Mouse (Mus musculus) intestine, embryonic 15.5 days (tissue): ENCODE data around the gene Tubd1. TPM values are rescaled to one million over a fixed set of nuclear protein-coding genes. Genes with fewer than 3 reads are reported as not detected.

Experiments
- ATAC-seq: fragments of 200-750 bp; cut with Nextera tagmentation; 2 replicates; pipeline ENCODE4 v1.8.0; 2017; ENCODE audit warnings: moderate TSS enrichment, moderate library complexity
- H3K27ac ChIP-seq: fragments of 300-500 bp; sonication (generic); 2 replicates; pipeline ENCODE4 v1.5.1; 2015; ENCODE audit warnings: mild to moderate bottlenecking, inconsistent platforms
- H3K27me3 ChIP-seq: fragments of 300-500 bp; sonication (generic); replicated peaks from 2 replicates; pipeline ENCODE4 v1.6.1; 2015; ENCODE audit warnings: inconsistent platforms
- H3K36me3 ChIP-seq: fragments of 300-500 bp; sonication (generic); 2 replicates; pipeline ENCODE4 v1.6.1; 2015; ENCODE audit warnings: inconsistent platforms
- H3K4me1 ChIP-seq: fragments of 300-500 bp; sonication (generic); replicated peaks from 2 replicates; pipeline ENCODE4 v1.6.1; 2015; ENCODE audit warnings: inconsistent platforms
- H3K4me2 ChIP-seq: fragments of 300-500 bp; sonication (generic); replicated peaks from 2 replicates; pipeline ENCODE4 v1.6.1; 2015; ENCODE audit warnings: mild to moderate bottlenecking, inconsistent platforms
- H3K4me3 ChIP-seq: fragments of 300-500 bp; sonication (generic); replicated peaks from 2 replicates; pipeline ENCODE4 v1.5.1; 2015; ENCODE audit warnings: inconsistent platforms
- H3K9ac ChIP-seq: fragments of 300-500 bp; sonication (generic); 2 replicates; pipeline ENCODE4 v1.6.1; 2015; ENCODE audit warnings: inconsistent platforms
- H3K9me3 ChIP-seq: fragments of 300-500 bp; sonication (generic); 2 replicates; pipeline ENCODE4 v1.6.1; 2016; ENCODE audit warnings: inconsistent platforms
- WGBS: fragments of 180-500 bp; shearing (Covaris S2); methylation state at CpG from one replicate; pipeline ENCODE4 v1.1.7; 2015; 5-methylcytosine and 5-hydroxymethylcytosine counted together
- polyA plus RNA-seq: library from polyadenylated mRNA; unstranded; fragments of >200 nt; fragmentation: Nextera tagmentation; extraction: Ambion mirVana; gene quantifications from 2 replicates; pipeline ENCODE4 v1.2.1, GENCODE M21; 2015

Gene Tubd1
- polyA plus RNA-seq, 1 experiment from 2014 or later: 11.8 TPM

DNA sequence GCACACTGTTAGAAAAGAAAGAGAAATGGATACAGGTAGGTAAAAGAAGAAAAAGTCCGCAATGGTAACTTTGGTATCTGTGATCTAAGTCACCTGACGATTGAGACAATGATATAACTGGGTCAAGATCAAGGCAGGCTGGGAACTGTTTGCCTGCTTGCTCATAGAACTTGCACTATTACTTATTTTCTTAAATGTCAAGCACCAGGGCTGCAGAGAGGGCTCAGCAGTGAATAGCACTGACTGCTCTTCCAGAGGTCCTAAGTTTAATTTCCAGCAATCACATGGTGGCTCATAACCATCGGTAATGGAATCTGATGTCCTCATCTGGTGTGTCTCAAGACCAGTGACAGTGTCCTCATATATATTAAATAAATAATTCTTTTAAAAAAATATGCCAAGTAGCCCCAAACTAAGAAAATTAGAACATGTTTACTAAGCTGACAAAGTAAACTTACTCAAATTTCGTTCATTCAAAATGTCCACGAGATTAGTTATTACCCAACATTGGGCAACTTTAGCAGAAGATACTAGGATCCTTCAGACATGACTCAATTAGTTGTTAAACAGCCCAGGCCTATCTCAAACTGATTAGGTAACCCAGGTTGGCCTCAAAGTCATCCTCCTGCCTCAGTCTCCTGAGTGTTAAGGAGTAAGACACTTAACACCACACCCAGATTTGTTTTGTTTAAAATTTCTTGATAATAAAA is 10.4 kb upstream of the Tubd1 start:
- Histone ChIP-seq H3K9me3 (no peaks in the 10 kb centered on the region), H3K4me2 (no peak overlapping the region), H3K9ac (no peak overlapping the region), H3K36me3 (peaks cover 4% of the 10 kb centered on the region), H3K27me3 (no peaks in the 10 kb centered on the region), H3K4me3 (no peak overlapping the region), H3K27ac (no peak overlapping the region), H3K4me1 (no peaks in the 10 kb centered on the region)
- WGBS: 88% methylated on average over 5 of the region's 5 CpGs
- no peak for ATAC-seq

DNA sequence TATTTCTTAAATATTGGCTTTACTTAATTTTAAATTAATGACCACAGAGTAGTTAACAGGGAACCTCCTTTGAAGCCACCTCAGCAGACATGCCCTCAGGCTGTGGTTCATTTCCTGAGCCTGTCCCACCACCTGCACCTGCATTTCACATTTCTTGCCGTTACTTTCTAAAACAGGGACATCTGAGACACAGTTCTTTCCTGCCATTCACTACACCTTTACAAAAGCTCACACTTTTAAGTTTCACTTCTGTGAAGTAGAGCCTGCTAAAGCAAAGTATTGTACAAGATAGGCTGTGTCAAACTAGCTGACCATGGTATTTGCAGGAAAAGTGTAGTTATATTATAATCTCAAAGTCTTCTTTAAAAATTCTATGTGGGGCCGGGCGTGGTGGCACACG is 6.0 kb upstream of the Tubd1 start:
- Histone ChIP-seq H3K27me3 (no peaks in the 10 kb centered on the region), H3K27ac (no peak overlapping the region), H3K9me3 (no peaks in the 10 kb centered on the region), H3K4me3 (no peak overlapping the region), H3K4me2 (no peak overlapping the region), H3K9ac (no peak overlapping the region), H3K36me3 (0 out of 2 replicates have a peak, but pooled peaks cover 3% of the 10 kb centered on the region), H3K4me1 (0 out of 2 replicates have a peak, but pooled peaks cover 4% of the 10 kb centered on the region)
- WGBS: 97% methylated on average over 4 of the region's 4 CpGs
- no peak for ATAC-seq

GRCm38 (mm10) chr11:86539716-86540475 is 4.9 kb upstream of the Tubd1 start:
- no peak overlapping the region for H3K4me2 ChIP-seq
- no peaks in the 10 kb centered on the region for H3K9me3 ChIP-seq
- 87% methylated on average over 6 of the region's 6 CpGs for WGBS
- ATAC-seq: no peak
- H3K27ac ChIP-seq: no peak overlapping the region
- no peaks in the 10 kb centered on the region for H3K27me3 ChIP-seq
- H3K9ac ChIP-seq: no peak overlapping the region
- H3K4me3 ChIP-seq: no peak overlapping the region
- 0 out of 2 replicates have a peak, but pooled peaks cover 4% of the 10 kb centered on the region for H3K4me1 ChIP-seq
- H3K36me3 ChIP-seq: 0 out of 2 replicates have a peak, but pooled peaks cover 3% of the 10 kb centered on the region

DNA sequence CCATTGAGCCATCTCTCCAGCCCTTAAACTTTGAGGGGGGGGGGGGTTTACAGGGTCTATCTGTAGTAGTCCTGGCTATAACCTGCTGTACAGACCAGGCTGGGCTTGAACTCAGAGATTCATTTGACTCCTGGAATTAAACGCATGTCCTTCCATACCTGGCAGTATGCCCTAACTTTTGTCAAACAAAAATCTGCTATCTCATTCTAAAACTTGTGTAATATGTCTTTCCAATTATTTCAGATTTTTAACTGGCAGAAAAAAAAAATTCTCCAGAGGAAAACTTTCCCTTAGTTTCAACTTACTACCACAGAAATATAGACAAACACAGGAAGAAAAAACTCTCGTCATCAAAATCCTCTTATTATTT is 4.3 kb upstream of the Tubd1 start:
- Histone ChIP-seq H3K9me3 (no peaks in the 10 kb centered on the region), H3K4me3 (no peak overlapping the region), H3K4me1 (0 out of 2 replicates have a peak, but pooled peaks cover 4% of the 10 kb centered on the region), H3K27ac (no peak overlapping the region), H3K9ac (no peak overlapping the region), H3K36me3 (0 out of 2 replicates have a peak, but pooled peaks cover 3% of the 10 kb centered on the region), H3K27me3 (no peaks in the 10 kb centered on the region), H3K4me2 (no peak overlapping the region)
- WGBS: 92% methylated on average over 2 of the region's 2 CpGs
- no peak for ATAC-seq

DNA sequence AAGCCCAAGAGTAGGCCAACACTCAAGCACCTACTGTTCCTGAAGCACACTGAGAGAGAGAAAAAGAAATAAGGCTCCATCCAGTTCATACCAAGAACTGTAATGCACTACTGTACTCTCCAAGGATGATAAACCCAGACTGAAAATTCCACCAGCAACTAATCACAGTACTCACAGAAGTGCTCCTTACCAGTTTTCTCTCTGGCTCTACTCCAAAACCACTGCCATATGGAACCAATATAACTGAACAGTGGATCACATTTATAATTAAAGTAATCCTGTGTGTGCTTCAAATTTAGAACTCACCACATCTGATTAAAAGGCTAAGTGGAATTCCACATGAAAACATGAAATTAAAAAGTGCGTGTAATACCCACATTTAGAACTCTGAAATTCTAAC is 1.9 kb upstream of the Tubd1 start:
- ATAC-seq: no peak
- Histone ChIP-seq H3K27me3 (no peaks in the 10 kb centered on the region), H3K4me2 (peak overlapping the region; percentile 75), H3K9ac (no peak overlapping the region; the same call in 1 of the 2 replicates), H3K27ac (no peak overlapping the region), H3K9me3 (no peaks in the 10 kb centered on the region), H3K36me3 (0 out of 2 replicates have a peak, but pooled peaks cover 3% of the 10 kb centered on the region), H3K4me3 (no peak overlapping the region), H3K4me1 (0 out of 2 replicates have a peak, but pooled peaks cover 10% of the 10 kb centered on the region)
- 88% methylated on average over 1 of the region's 1 CpGs for WGBS

- under 1% methylated on average over 48 of the region's 50 CpGs for WGBS
Observed at GRCm38 (mm10) chr11:86543960-86544638, 692 bp upstream of the Tubd1 start.

GRCm38 (mm10) chr11:86545556-86545955 is 765 bp downstream of the Tubd1 start:
- WGBS: 81% methylated on average over 8 of the region's 8 CpGs
- Histone ChIP-seq H3K4me2 (peak overlapping the region; percentile 54), H3K9me3 (no peaks in the 10 kb centered on the region), H3K36me3 (0 out of 2 replicates have a peak, but pooled peaks cover 3% of the 10 kb centered on the region), H3K9ac (peak overlapping the region; percentile 38), H3K4me1 (0 out of 2 replicates have a peak, but pooled peaks cover 10% of the 10 kb centered on the region), H3K27me3 (no peaks in the 10 kb centered on the region), H3K4me3 (peak overlapping the region; percentile 78), H3K27ac (peak overlapping the region; percentile 42; the same call in 1 of the 2 replicates)
- ATAC-seq: no peak

More at GRCm38 (mm10) chr11:86543960-86544638, 692 bp upstream of the Tubd1 start:
- Histone ChIP-seq H3K4me2 (peak overlapping the region; percentile 75), H3K27ac (peak overlapping the region; percentile 75), H3K9me3 (no peaks in the 10 kb centered on the region), H3K27me3 (no peaks in the 10 kb centered on the region), H3K9ac (peak overlapping the region; percentile 87), H3K4me3 (peak overlapping the region; percentile 78), H3K4me1 (0 out of 2 replicates have a peak, but pooled peaks cover 10% of the 10 kb centered on the region), H3K36me3 (0 out of 2 replicates have a peak, but pooled peaks cover 3% of the 10 kb centered on the region)
- ATAC-seq: peak; percentile 83

DNA sequence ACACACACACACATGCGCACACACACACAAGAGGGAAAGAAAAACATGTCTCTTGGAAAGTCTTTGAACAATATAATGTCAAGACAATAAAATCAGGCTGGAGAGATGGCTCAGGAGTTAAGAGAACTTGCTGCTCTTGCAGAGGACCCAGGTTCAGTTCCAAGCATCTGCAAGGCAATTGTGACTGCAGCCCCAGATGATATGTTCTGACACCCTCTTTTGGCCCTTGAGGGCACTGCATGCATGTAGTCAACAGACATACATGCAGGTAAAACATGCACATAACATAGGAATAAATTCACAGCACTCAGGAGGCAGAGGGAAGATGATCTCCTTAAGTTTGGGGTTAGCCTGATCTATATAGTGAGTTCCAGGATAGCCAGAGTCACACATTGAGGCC is 2.6 kb downstream of the Tubd1 start:
- WGBS: 100% methylated on average over 1 of the region's 1 CpGs
- Histone ChIP-seq H3K9ac (no peak overlapping the region), H3K4me3 (no peak overlapping the region), H3K4me1 (0 out of 2 replicates have a peak, but pooled peaks cover 10% of the 10 kb centered on the region), H3K4me2 (no peak overlapping the region), H3K36me3 (no peaks in the 10 kb centered on the region), H3K9me3 (no peaks in the 10 kb centered on the region), H3K27me3 (no peaks in the 10 kb centered on the region), H3K27ac (no peak overlapping the region)
- ATAC-seq: no peak

DNA sequence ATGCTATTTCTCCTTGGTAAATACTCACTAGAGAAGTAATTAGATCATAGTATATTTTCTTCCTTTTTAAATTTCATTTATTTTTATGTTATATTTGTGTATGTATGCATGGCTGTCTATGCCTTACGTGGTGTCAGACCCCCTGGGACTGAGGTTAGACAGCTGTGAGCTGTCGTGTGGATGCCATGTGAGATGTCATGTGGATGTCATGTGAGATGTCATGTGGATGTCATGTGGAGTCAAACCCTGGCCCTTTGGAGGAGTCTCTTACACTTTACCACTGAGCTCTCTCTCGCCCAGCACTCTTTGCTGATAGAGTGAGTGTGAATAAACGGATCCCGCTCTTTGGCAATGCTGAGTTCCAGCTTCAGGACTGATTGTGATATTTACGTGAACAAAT is 8.7 kb downstream of the Tubd1 start:
- Histone ChIP-seq H3K9me3 (no peaks in the 10 kb centered on the region), H3K36me3 (peaks cover 3% of the 10 kb centered on the region; the same call in 1 of the 2 replicates), H3K4me1 (no peaks in the 10 kb centered on the region), H3K4me2 (no peak overlapping the region), H3K27ac (no peak overlapping the region), H3K9ac (no peak overlapping the region), H3K4me3 (no peak overlapping the region), H3K27me3 (no peaks in the 10 kb centered on the region)
- ATAC-seq: no peak
- WGBS: 93% methylated on average over 6 of the region's 6 CpGs

GRCm38 (mm10) chr11:86558258-86558657 is 13.5 kb downstream of the Tubd1 start:
- H3K4me3 ChIP-seq: no peak overlapping the region
- H3K4me2 ChIP-seq: no peak overlapping the region
- no peaks in the 10 kb centered on the region for H3K9me3 ChIP-seq
- ATAC-seq: no peak
- H3K27me3 ChIP-seq: no peaks in the 10 kb centered on the region
- H3K4me1 ChIP-seq: no peaks in the 10 kb centered on the region
- H3K9ac ChIP-seq: no peak overlapping the region
- 85% methylated on average over 4 of the region's 4 CpGs for WGBS
- no peak overlapping the region for H3K27ac ChIP-seq
- peaks cover 3% of the 10 kb centered on the region; the same call in 1 of the 2 replicates for H3K36me3 ChIP-seq

- ATAC-seq: no peak
- Histone ChIP-seq H3K27me3 (no peaks in the 10 kb centered on the region), H3K9me3 (no peaks in the 10 kb centered on the region), H3K27ac (no peak overlapping the region), H3K36me3 (no peaks in the 10 kb centered on the region), H3K9ac (no peak overlapping the region), H3K4me2 (no peak overlapping the region), H3K4me3 (no peak overlapping the region), H3K4me1 (peaks cover 15% of the 10 kb centered on the region)
- 58% methylated on average over 3 of the region's 3 CpGs for WGBS
Observed at GRCm38 (mm10) chr11:86568425-86568824, 23.6 kb downstream of the Tubd1 start.

- Histone ChIP-seq H3K4me2 (no peak overlapping the region), H3K27me3 (no peaks in the 10 kb centered on the region), H3K9ac (no peak overlapping the region), H3K4me3 (no peak overlapping the region), H3K9me3 (no peaks in the 10 kb centered on the region), H3K36me3 (no peaks in the 10 kb centered on the region), H3K4me1 (peaks cover 15% of the 10 kb centered on the region), H3K27ac (peak overlapping the region; percentile 7; the same call in 1 of the 2 replicates)
- 36% methylated on average over 9 of the region's 9 CpGs for WGBS
- ATAC-seq: no peak
Observed at GRCm38 (mm10) chr11:86570261-86570746, 25.5 kb downstream of the Tubd1 start.
